Mouse (Mus musculus) MEL (cell line): ENCODE results near the gene Olfr1016.

ENCODE experiments used
- CTCF ChIP-seq, 3 experiments: IDR thresholded peaks in 2 of 3; conservative IDR thresholded peaks in 1 of 3; 2 replicates each; pipeline ENCODE4 v1.5.1; 2011 to 2012; ENCODE audit warnings: low read length in 3 of 3, low read depth in 2 of 3, mild to moderate bottlenecking in 2 of 3, improper control_type of control experiment in 1 of 3, inconsistent platforms in 1 of 3, mixed read lengths in 1 of 3, moderate library complexity in 1 of 3; ENCODE audit not compliant: control insufficient read depth in 1 of 3, insufficient read depth in 1 of 3, poor library complexity in 1 of 3, severe bottlenecking in 1 of 3
- GATA1 ChIP-seq: IDR thresholded peaks from 2 replicates; pipeline ENCODE4 v1.6.1; 2011; ENCODE audit warnings: low read depth, low read length, improper control_type of control experiment
- MEF2A ChIP-seq: IDR thresholded peaks from 2 replicates; pipeline ENCODE4 v1.6.1; 2014; ENCODE audit warnings: low read depth, mild to moderate bottlenecking, inconsistent platforms, low read length, improper control_type of control experiment; ENCODE audit not compliant: poor library complexity, insufficient replicate concordance, severe bottlenecking; ENCODE audit errors: extremely low read depth
- POLR2A ChIP-seq, 2 experiments: IDR thresholded peaks; 2 replicates each; pipeline ENCODE4 v1.6.1; 2011 to 2012; ENCODE audit warnings: low read length in 2 of 2, mild to moderate bottlenecking in 2 of 2, control low read depth in 1 of 2, improper control_type of control experiment in 1 of 2, low read depth in 1 of 2, moderate library complexity in 1 of 2; ENCODE audit not compliant: control insufficient read depth in 1 of 2, insufficient read depth in 1 of 2, poor library complexity in 1 of 2
- RCOR1 ChIP-seq: IDR thresholded peaks from 2 replicates; pipeline ENCODE4 v1.6.1; 2012; ENCODE audit warnings: low read depth, mild to moderate bottlenecking, inconsistent platforms, low read length, improper control_type of control experiment
- SMC3 ChIP-seq: IDR thresholded peaks from 2 replicates; pipeline ENCODE4 v1.6.1; 2011; ENCODE audit warnings: low read depth, low read length, improper control_type of control experiment
- ZC3H11A ChIP-seq: IDR thresholded peaks from 2 replicates; pipeline ENCODE4 v1.6.1; 2012; ENCODE audit warnings: low read depth, mild to moderate bottlenecking, inconsistent platforms, low read length, improper control_type of control experiment
- ZKSCAN1 ChIP-seq: IDR thresholded peaks from 2 replicates; pipeline ENCODE4 v1.6.1; 2012; ENCODE audit warnings: low read depth, mild to moderate bottlenecking, inconsistent platforms, low read length, improper control_type of control experiment, moderate library complexity

- no peak for TF ChIP-seq CTCF (IDR thresholded peaks at IDR 0.05 in 2 of 3, conservative IDR thresholded peaks at IDR 0.05 in 1 of 3; ENCODE audit: control insufficient read depth in 1 of 3, insufficient read depth in 1 of 3, low read depth in 2 of 3, low read length in 3 of 3, poor library complexity in 1 of 3, severe bottlenecking in 1 of 3)
- TF ChIP-seq POLR2A (IDR thresholded peaks at IDR 0.05; ENCODE audit: control insufficient read depth in 1 of 2, insufficient read depth in 1 of 2, low read depth in 1 of 2, low read length in 2 of 2, poor library complexity in 1 of 2): no peak
- no peak for TF ChIP-seq SMC3
- TF ChIP-seq ZKSCAN1: no peak
- TF ChIP-seq GATA1: no peak
- TF ChIP-seq MEF2A: no peak
- no peak for TF ChIP-seq ZC3H11A
- no peak for TF ChIP-seq RCOR1
These were observed 43.0 kb upstream of the Olfr1016 start, which contains the start of gene Olfr1019 for GRCm38 (mm10) chr2:85845383-85845782.
